Mouse (Mus musculus): ENCODE measurements at regions not wholly inside any gene's neighbourhood (a gene's known extent, or its start where the extent isn't known, plus 50 kb on each side); places are given as distances from the start of the nearest gene placed in this dataset.

DNA sequence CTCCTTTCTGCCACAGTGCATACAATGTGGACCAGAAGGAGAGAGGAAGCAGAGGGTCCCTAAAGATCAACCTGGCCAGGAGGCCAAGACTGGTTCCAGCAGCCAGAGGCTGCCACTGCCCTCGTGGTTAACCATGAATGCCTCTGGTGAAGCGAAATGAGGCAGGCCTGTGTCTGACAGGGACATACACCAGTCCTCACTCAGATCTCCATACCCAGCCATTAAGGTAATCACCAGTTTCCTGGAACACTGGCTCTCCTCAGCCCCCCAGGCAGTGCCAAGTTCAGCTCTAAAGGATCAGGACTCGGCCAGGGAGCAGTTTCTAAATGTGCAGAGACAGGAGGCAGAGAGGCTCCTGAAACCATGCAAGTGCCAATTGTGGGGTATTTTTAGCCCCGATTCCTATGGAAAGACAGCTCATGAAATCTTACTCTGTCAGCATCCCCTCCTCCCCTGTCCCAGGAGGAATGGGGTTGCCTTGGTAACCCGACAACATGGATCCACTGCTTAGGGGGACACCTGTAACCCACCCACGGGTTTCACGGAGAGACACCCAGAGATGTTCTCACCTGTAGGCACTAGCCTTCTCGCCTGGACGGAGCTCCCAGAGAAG lies 103.6 kb downstream of the Ier5 start:
- no peak for DNase-seq (ENCODE audit: low spot score)

DNA sequence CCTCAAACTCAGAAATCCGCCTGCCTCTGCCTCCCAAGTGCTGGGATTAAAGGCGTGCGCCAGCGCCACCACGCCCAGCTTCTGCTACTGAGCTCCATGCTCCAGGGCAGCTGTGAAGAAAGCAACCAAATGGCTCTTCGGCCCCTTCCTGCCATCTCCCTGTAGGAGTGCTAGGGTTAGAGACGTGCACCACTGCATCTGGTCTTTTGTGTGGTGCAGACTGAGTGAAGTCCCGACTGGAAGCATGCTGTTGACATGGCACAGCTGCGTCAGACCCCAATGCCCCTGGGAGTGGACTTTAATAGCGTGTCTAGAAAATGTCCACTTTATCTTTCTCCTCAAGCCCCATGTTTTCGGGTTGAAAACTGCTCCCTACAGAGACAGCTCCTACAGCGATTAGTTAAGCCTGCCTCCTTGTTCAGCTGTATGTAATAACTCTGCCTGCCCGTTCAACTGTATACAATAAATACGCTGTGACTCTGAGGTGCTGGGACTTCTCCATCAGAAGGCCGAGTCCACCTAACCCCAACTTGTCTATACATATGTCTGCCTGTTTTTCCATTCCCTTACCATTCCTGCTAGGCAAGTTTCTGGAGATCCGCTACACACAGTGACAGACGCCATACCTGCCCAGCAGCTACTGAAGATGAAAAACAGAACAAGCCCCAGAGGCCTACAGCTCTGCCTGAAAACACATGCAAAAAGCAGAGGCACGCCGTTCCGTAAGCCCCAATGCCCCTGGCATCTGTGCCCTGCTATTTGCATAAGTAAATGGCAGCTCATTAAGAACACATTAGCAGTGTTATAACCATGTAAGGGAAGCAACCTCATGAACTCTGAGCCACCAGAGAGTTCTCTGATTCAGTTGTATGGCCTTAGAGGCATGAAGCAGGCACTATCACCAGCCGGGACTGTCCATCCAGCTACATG lies 105.2 kb downstream of the Ier5 start:
- no peak for DNase-seq (ENCODE audit: low spot score)

DNA sequence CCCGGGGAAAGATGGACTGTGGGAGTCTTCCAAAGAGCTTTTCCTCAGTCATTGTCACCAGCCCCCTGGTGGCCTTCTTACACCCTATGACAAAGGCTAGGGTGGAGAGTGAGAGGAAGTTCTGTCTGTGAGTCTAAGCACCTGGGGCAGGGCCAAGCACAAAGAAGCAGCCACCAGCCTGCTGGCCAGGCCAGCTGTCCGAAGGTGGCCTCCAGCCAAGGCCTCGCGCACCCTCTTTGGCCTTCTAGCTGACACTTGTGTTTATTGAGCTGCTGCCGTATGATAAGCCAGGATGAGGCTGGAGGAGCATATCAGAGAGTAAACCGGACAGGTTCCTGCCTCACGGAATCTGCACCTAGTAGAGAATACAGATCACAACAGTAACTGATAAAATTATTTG lies 99.0 kb upstream of the Cacna1e start:
- DNase-seq (ENCODE audit: low spot score) = no peak

DNA sequence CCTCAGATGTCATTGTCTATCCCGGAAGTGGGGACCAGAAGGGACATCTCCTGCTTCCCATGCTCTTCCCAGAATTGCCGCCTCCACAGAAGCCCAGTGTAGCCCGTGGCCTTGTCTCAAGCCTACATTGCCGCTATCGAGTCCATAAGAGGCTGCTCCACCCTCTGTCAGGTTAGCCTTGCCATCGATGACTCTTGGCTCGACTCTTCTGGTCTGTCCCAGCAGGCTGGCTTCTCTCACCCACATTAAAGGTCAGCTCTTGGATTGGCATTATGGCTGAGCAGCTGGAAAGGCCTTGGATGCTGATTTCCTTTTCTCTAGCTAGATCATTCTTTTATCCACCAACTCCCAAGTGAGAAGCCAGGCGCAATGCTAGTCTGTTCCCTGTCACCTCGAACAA lies 98.5 kb upstream of the Cacna1e start:
- DNase-seq (ENCODE audit: low spot score) = no peak

GRCm38 (mm10) chr1:154981687-154982086 lies 97.4 kb upstream of the Cacna1e start:
- DNase-seq (ENCODE audit: low spot score) = no peak

DNA sequence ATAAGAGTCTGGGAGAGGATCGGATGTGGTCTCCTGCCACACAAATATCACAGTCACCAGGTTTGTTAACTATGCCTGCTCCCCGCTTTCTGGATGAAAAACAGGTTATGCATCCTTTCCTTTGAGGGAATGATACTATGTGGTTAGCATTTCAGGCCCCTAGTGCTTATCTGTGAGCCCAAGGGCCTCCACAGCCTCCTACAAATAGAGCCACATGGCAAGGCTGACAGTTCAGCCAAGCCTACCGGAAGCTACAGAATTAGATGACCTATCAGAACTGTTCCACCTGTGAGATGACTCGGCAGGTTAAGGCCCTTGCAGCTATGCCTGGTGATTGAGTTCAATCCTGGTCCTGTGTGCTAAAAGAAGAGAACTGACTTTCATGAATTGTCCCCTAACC lies 91.4 kb upstream of the Cacna1e start:
- DNase-seq (ENCODE audit: low spot score) = no peak

DNA sequence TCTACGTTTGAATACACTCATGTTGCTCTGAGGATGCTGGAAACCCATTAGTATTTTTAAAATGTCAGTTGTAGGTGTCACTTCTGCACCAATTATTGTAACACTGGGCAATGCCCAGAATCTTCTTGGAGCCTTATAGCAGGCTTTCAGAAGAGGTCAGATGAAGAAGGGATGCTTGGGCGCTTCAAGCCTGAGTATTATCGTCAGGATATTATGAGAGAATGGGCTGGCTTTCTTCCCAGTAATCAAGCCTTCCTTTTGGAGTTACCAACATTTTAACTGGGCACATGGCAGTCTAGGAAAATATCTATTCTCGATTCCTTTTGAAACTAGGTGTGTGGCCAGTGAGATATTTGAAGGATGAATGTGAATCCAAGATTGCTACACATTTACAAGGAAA lies 77.0 kb upstream of the Cacna1e start:
- no peak for DNase-seq (ENCODE audit: low spot score)

DNA sequence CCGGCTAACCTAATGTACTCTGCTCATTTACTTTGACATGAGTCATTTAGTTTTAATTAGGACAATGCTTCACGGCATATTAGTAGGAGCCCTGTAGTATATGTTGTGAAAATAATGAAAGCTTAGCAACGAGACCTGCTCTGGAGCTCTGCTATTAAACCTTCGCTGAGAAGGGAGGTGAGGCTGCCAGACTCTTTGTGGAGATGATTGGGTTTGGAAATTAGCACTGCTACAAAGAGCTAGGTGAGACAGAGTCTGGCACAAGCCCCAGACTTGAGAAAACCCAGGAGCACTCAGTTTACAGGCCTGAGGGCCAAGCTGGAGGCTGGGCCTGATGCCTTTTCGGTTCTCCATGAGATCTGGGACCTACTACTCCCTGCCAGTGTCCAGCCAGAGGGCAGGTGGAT lies 72.3 kb upstream of the Cacna1e start:
- no peak for DNase-seq (ENCODE audit: low spot score)

- DNase-seq (ENCODE audit: low spot score) = no peak
These were observed 68.4 kb upstream of the Cacna1e start for GRCm38 (mm10) chr1:154952679-154953078.
